Mouse (Mus musculus) lung, embryonic 16.5 days (tissue): ENCODE measurements around the gene Timm8a2. TPM values are rescaled to one million over a fixed set of nuclear protein-coding genes. Genes with fewer than 3 reads are reported as not detected.

Experiments
- polyA plus RNA-seq: library from polyadenylated mRNA; unstranded; fragments of >200 nt; fragmentation: Nextera tagmentation; extraction: Ambion mirVana; gene quantifications from 2 replicates; pipeline ENCODE4 v1.2.1, GENCODE M21; 2015

The Timm8a2 gene
- polyA plus RNA-seq, 1 experiment from 2014 or later: not detected

Other genes with a start within 250 kb of the Timm8a2 start
- 14.3 and 15.1 TPM in 2 replicates for gene Dock9, start 236.8 kb upstream of the Timm8a2 start, polyA plus RNA-seq
- 54.4 and 56.9 TPM in 2 replicates for gene Ubac2, start 156.1 kb upstream of the Timm8a2 start, polyA plus RNA-seq
- gene Gpr18, start 118.9 kb upstream of the Timm8a2 start, polyA plus RNA-seq: 0.23 and 0.36 TPM in 2 replicates
- 2.3 and 2.7 TPM in 2 replicates for gene Gpr183, start 69.5 kb upstream of the Timm8a2 start, polyA plus RNA-seq
- 176 and 186 TPM in 2 replicates for gene Tm9sf2, start 72.4 kb downstream of the Timm8a2 start, polyA plus RNA-seq
- 22.3 and 22.4 TPM in 2 replicates for gene Clybl, start 147.0 kb downstream of the Timm8a2 start, polyA plus RNA-seq